Mouse (Mus musculus) liver, embryonic 16.5 days (tissue): ENCODE data around the gene Ppme1. TPM values are rescaled to one million over a fixed set of nuclear protein-coding genes. Genes with fewer than 3 reads are reported as not detected.

Experiments used
- ATAC-seq: fragments of 200-750 bp; cut with Nextera tagmentation; 2 replicates; pipeline ENCODE4 v1.8.0; 2017; ENCODE audit warnings: low read depth, mild to moderate bottlenecking, moderate number of reproducible peaks, moderate library complexity
- H3K27ac ChIP-seq: fragments of 300-500 bp; sonication (generic); 2 replicates; pipeline ENCODE4 v1.5.1; 2014; ENCODE audit warnings: mild to moderate bottlenecking, low read length
- H3K27me3 ChIP-seq: fragments of 300-500 bp; sonication (generic); 2 replicates; pipeline ENCODE4 v1.6.1; 2014; ENCODE audit warnings: low read depth, low read length, mixed read lengths; ENCODE audit not compliant: control insufficient read depth, insufficient read depth
- H3K36me3 ChIP-seq: fragments of 300-500 bp; sonication (generic); 2 replicates; pipeline ENCODE4 v1.6.1; 2014; ENCODE audit warnings: mild to moderate bottlenecking; ENCODE audit not compliant: control insufficient read depth, insufficient read depth
- H3K4me1 ChIP-seq: fragments of 300-500 bp; sonication (generic); 2 replicates; pipeline ENCODE4 v1.6.1; 2014; ENCODE audit warnings: low read depth, low read length, mixed read lengths; ENCODE audit not compliant: control insufficient read depth
- H3K4me2 ChIP-seq: fragments of 300-500 bp; sonication (generic); 2 replicates; pipeline ENCODE4 v1.6.1; 2014; ENCODE audit warnings: low read depth, low read length, mixed read lengths
- H3K4me3 ChIP-seq: fragments of 300-500 bp; sonication (generic); 2 replicates; pipeline ENCODE4 v1.5.1; 2014; ENCODE audit warnings: low read depth, mild to moderate bottlenecking, low read length
- H3K9ac ChIP-seq: fragments of 300-500 bp; sonication (generic); 2 replicates; pipeline ENCODE4 v1.6.1; 2014; ENCODE audit warnings: low read depth, low read length
- H3K9me3 ChIP-seq: fragments of 300-500 bp; sonication (generic); replicated peaks from 2 replicates; pipeline ENCODE4 v1.6.1; 2016; ENCODE audit warnings: low read length; ENCODE audit not compliant: control insufficient read depth
- WGBS: fragments of 180-500 bp; shearing (Covaris S2); extraction: QIAGEN DNeasy Blood & Tissue Kit; methylation state at CpG from one replicate; pipeline ENCODE4 v1.1.7; 2014; ENCODE audit not compliant: insufficient replicate concordance; 5-methylcytosine and 5-hydroxymethylcytosine counted together
- polyA plus RNA-seq: library from polyadenylated mRNA; unstranded; fragments of >200 nt; fragmentation: Nextera tagmentation; extraction: Ambion mirVana; gene quantifications from 2 replicates; pipeline ENCODE4 v1.2.1, GENCODE M21; 2015

Gene Ppme1
- polyA plus RNA-seq, 1 experiment from 2014 or later: 26.4 TPM

DNA sequence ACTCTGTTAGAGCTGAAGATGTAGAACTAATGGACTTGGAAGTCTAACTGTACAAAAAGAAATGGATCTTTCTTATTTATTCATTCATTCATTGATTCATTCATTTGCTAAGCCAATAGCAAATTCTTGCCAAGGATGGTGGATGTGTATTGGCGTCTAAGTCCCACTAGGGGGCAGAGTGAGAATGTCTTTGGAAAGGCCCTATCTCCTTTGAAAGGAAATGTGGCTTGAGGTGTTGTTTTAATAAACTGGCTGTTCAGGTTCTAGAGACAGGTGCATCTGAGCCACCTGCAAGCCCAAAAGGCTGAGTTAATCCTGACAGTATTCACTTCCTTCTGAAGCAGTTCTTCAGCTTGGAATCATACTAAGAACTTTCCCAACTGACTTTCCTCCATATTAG lies 92.3 kb downstream of the Ppme1 start:
- Histone ChIP-seq H3K36me3 (no peaks in the 10 kb centered on the region), H3K9me3 (no peaks in the 10 kb centered on the region), H3K4me3 (no peak overlapping the region), H3K9ac (no peak overlapping the region), H3K4me1 (no peaks in the 10 kb centered on the region), H3K4me2 (no peak overlapping the region), H3K27ac (no peak overlapping the region), H3K27me3 (peaks cover 14% of the 10 kb centered on the region)
- 0% methylated on average over 1 of the region's 1 CpGs for WGBS
- no peak for ATAC-seq

Other genes with a start within 250 kb of the Ppme1 start
- 3.8 TPM in 2 replicates for gene Lipt2, start 213.0 kb downstream of the Ppme1 start, polyA plus RNA-seq
- 1.1 and 1.2 TPM in 2 replicates for gene Kcne3, start 195.8 kb downstream of the Ppme1 start, polyA plus RNA-seq
- 1.7 and 1.8 TPM in 2 replicates for gene Pgm2l1, start 144.9 kb downstream of the Ppme1 start, polyA plus RNA-seq
- gene P4ha3, start 86.8 kb downstream of the Ppme1 start, polyA plus RNA-seq: 0.54 and 0.81 TPM in 2 replicates
- gene C2cd3, start 74 bp downstream of the Ppme1 start, polyA plus RNA-seq: 8.4 and 9.8 TPM in 2 replicates
- gene Ucp3, start 100.7 kb upstream of the Ppme1 start, polyA plus RNA-seq: 0.05 and 0.08 TPM in 2 replicates
- gene Ucp2, start 121.0 kb upstream of the Ppme1 start, polyA plus RNA-seq: 722 and 766 TPM in 2 replicates
- 3.0 and 4.4 TPM in 2 replicates for gene Dnajb13, start 142.7 kb upstream of the Ppme1 start, polyA plus RNA-seq
- gene Coa4, start 164.8 kb upstream of the Ppme1 start, polyA plus RNA-seq: 10.7 and 13.1 TPM in 2 replicates
- gene Rab6a, start 235.1 kb upstream of the Ppme1 start, polyA plus RNA-seq: 30.8 and 34.9 TPM in 2 replicates
- 37.4 and 38.8 TPM in 2 replicates for gene Mrpl48, start 236.0 kb upstream of the Ppme1 start, polyA plus RNA-seq